Mouse (Mus musculus): ENCODE results near the gene Klrg1.

The Klrg1 gene

GRCm38 (mm10) chr6:122293121-122293520, 10.4 kb upstream of the Klrg1 start:
- no peak for DNase-seq (ENCODE audit: low spot score in 2 of 2)

DNA sequence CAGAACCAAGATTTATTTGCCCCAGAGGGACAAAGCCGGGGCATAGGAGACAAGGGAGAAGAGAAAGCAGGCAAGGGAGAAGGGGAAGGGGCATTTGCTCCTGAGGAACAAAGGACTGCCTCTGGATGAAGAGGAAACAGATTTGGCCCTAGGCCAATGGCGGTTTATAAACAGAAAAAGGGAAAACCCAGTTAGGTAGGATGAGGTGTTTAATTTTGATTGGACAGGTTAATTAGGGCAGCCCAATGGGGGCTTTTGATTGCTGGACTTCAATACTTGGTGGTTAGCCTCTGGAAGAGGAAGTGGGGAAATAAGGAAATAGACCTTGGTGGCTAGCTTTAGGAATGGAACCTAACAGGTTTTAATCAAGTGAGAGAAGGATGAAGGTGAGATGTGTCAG, 9.5 kb upstream of the Klrg1 start:
- DNase-seq (ENCODE audit: low spot score in 2 of 2) = no peak

GRCm38 (mm10) chr6:122291735-122292134, 9.1 kb upstream of the Klrg1 start:
- peak; percentile 35 to 62 for DNase-seq (ENCODE audit: low spot score in 2 of 2)

GRCm38 (mm10) chr6:122291264-122291663, 8.6 kb upstream of the Klrg1 start:
- no peak for DNase-seq (ENCODE audit: low spot score in 2 of 2)

DNA sequence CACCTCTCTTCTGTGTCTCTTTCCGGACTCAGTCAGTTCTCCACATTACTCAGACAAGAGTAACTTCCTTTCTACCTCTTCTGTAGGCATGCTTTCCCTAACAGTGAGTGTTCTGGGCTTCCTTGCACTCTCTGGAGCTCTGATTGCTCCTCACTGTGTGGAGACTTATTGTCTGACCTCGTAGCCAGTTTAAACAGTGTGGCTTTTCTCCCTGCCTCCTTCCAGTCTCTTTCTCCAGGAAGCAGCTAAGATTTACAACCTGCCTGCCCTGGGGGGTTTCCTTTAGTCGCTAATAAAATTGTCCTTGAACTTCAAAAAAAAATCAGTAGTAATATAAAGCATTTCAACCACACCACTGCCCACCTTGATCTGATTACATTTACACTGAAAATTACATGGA, 7.6 kb upstream of the Klrg1 start:
- DNase-seq (ENCODE audit: low spot score in 2 of 2) = no peak

GRCm38 (mm10) chr6:122289313-122289712, 6.6 kb upstream of the Klrg1 start:
- no peak for DNase-seq (ENCODE audit: low spot score in 2 of 2)

DNA sequence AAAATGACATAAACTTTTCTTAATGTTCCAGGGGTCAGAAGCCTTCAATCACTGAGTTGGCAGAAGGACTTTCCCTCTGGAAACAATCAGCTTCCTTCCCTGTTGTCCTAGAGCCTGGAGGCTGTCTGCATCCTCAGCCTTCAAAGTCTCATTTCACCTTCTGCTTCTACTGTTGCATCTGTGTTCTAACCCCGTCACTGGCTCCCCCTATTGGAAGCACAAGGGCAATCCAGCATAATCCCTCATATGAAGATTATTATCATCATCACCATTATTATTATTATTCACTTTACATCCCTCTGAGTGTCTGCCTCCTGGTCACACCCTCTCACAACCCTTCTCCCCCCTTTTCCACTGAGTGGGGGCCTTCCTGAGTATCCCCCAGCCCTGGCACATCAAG, 5.6 kb upstream of the Klrg1 start:
- no peak for DNase-seq (ENCODE audit: low spot score in 2 of 2)

DNA sequence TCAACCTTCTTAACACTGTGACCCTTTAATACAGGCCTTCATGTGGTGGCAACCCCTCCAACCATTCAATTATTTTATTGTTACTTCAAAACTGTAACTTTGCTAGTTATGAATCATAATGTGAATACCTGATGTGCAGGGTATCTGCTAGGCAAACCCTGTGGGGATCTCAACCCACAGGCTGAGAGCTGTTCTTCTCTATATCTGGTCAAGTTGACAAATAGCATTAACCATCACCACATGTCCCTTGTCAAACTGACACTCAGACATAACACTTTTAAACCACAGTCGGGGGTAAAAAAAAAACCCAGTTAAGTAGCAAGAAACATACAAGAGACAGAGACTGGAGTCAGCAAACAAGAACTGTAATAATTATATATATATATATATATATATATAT, 2.1 kb upstream of the Klrg1 start:
- DNase-seq (ENCODE audit: low spot score in 2 of 2) = peak; percentile 40 to 71

DNA sequence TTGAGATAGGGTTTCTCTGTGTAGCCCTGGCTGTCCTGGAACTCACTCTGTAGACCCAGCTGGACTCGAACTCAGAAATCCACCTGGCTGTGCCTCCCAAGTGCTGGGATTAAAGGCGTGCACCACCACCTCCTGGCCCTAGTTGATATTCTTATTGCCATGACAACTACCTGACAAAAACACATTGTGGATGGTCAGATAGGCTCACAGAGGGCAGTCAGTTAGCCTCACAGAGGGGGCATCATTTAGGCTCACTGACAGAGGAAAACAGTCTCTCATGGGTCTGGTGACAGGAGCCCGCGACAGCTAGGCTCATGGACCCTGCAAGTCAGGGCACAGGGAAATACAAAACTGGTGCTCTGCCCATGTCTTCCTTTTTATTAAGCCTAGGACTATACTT, 1.6 kb upstream of the Klrg1 start:
- DNase-seq (ENCODE audit: low spot score in 2 of 2) = no peak

DNA sequence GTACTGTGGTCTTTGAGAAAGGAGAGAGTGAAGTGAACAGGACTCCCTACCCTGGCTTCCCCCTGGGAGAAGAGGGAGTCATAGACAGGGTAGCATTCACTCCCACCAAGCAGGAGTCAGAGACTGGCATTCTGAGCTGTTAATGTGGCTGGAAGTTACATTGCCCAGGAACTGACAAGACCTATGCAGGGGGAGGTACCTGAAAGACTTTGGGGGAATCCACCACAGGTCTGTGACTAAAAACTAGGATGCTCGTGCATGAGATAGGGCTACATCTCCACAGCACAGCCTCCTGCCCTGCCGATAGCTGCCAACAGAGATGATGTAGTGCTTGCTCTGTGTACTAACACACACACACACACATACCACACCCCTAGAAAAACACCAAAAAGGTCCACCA, 747 bp upstream of the Klrg1 start:
- no peak for DNase-seq (ENCODE audit: low spot score in 2 of 2)

DNA sequence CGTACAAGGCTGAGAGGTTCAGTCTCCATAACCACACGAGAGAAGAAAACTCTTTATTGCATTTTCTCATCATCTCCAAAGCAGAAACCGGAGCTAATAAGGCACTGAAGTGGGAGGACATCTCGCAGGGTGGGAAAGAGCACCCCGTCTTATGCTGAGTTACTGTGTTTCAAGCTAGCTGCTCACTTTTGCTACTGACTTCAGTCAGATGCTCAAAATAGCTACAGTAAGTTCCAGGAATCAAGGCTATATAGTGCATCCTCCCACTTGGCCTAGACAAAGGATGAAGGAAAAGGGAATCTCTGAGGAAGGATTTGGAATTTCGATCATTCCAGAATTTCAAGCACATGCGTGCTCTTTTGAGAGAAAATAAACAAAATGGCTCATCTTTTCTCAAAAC, 6.1 kb downstream of the Klrg1 start:
- no peak for DNase-seq (ENCODE audit: low spot score in 2 of 2)

- DNase-seq (ENCODE audit: low spot score in 2 of 2) = peak in 1 of 2 experiments; percentile 34
Measured at GRCm38 (mm10) chr6:122274546-122274945, 8.1 kb downstream of the Klrg1 start.

- DNase-seq (ENCODE audit: low spot score in 2 of 2) = peak in 1 of 2 experiments; percentile 70
Measured at GRCm38 (mm10) chr6:122270152-122270551, 12.5 kb downstream of the Klrg1 start.

DNA sequence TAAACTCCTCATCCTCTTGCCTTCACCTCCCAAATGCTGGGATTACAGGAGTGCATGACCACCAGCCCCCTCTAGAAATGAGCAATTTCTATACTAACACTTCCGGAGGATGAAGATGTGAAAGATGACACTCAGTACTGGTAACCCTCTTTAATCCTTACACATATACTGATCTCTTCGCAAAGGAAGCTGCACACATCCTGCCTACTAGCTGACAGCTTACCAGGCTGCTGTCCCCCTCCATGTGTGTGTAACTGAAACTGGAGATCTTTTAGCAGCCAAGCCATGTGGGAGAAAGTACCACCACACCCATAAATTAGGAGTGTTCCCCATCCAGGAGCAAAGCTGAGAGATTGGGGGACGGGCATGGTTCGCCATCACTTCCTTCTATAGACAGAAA, 13.5 kb downstream of the Klrg1 start:
- peak in 1 of 2 experiments; percentile 52 for DNase-seq (ENCODE audit: low spot score in 2 of 2)

DNA sequence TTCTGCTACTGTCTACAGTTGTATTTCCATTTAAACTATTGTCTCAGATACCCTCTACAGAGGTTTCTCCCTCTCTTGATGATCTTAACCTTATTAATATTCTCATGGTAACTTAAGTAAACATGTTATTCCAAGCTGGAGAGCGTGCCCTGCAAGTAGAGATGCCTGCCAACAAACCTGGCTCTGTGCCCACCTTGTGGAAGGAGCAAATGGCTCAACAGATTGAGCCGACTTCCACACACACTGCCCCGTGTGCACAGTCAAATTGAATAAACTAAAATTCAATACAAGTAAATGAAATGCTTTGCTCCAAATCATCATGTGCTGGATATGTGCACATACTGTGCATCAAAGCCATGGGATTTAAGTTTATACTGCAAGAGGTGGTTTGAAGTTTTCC, 14.1 kb downstream of the Klrg1 start:
- no peak for DNase-seq (ENCODE audit: low spot score in 2 of 2)

GRCm38 (mm10) chr6:122262543-122262942, 20.1 kb downstream of the Klrg1 start:
- no peak for DNase-seq (ENCODE audit: low spot score in 2 of 2)

- DNase-seq (ENCODE audit: low spot score in 2 of 2) = no peak
Measured at GRCm38 (mm10) chr6:122252146-122252545, 30.5 kb downstream of the Klrg1 start.

DNA sequence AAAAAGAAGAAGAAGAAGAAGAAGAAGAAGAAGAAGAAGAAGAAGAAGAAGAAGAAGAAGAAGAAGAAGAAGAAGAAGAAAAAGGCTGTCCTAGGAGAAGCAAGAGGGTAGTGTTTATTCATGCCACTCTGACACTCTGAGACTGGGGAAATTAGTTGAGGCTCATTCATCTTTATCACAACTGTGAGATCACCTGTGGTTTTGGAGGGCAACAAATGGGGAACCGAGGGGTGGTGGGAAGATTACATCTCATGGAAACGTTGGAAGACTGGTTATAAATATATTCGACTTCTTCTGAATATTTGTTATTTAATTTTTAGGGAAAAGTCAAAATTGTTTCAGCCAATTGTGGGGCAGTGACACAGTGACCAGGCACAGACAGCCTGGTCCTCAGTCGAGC, 32.6 kb downstream of the Klrg1 start:
- no peak for DNase-seq (ENCODE audit: low spot score in 2 of 2)
